Mouse (Mus musculus): ENCODE measurements at regions not wholly inside any gene's neighbourhood (a gene's known extent, or its start where the extent isn't known, plus 50 kb on each side); places are given as distances from the start of the nearest gene placed in this dataset.

GRCm38 (mm10) chr1:88813200-88813599 is 111.2 kb upstream of the Arl4c start:
- H3K9ac ChIP-seq, result no peak overlapping the region
- H3K4me3 ChIP-seq, result no peak overlapping the region
- no peaks in the 10 kb centered on the region for H3K9me3 ChIP-seq (replicated peaks)
- no peaks in the 10 kb centered on the region; the same call in 1 of the 2 replicates for H3K27me3 ChIP-seq
- ATAC-seq (ENCODE audit: low FRiP score), result peak; percentile 78
- H3K4me1 ChIP-seq, result peaks cover 14% of the 10 kb centered on the region
- peak overlapping the region; percentile 58 for H3K27ac ChIP-seq
- H3K4me2 ChIP-seq (replicated peaks), result no peak overlapping the region
- WGBS, result 39% methylated on average over 7 of the region's 7 CpGs
- no peaks in the 10 kb centered on the region for H3K36me3 ChIP-seq

DNA sequence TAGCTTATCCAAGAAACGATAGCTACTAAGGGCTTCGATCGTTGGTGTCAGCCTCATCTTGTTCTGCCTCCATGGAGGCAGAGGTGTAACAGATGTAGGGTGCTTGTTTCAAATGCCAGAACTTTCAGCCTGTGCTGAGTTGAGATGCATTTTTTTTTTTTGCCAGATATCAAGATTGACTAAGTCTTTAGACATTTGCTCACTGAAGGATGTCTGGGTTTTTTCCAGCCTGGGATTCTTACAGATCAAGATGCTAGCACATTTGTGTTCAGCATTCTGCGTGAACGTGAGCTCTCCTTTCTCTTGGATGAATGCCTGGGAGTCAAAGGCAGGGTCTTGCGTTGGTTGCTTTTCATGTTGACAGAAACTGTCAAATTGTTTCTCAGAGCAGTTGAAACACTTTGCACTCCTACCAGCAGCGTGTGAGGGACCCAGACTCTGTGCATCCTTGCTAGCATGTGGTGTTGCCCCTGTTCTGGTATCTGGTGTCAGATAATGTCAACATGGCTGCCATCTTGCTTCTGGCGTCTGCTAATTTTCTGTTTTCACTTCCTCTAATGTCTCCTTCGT is 114.4 kb upstream of the Arl4c start:
- 88% methylated on average over 9 of the region's 9 CpGs for WGBS
- no peak overlapping the region for H3K4me3 ChIP-seq

GRCm38 (mm10) chr1:88825215-88825614 is 123.2 kb upstream of the Arl4c start:
- Histone ChIP-seq H3K9ac (no peak overlapping the region), H3K4me2 (replicated peaks) (no peak overlapping the region), H3K36me3 (no peaks in the 10 kb centered on the region), H3K27ac (no peak overlapping the region), H3K4me3 (no peak overlapping the region), H3K9me3 (replicated peaks) (no peaks in the 10 kb centered on the region), H3K4me1 (no peaks in the 10 kb centered on the region), H3K27me3 (no peaks in the 10 kb centered on the region)
- no peak for ATAC-seq (ENCODE audit: low FRiP score)
- WGBS, result 91% methylated on average over 4 of the region's 4 CpGs

More for the DNA sequence above, 114.4 kb upstream of the Arl4c start:
- H3K27me3 ChIP-seq, result no peaks in the 10 kb centered on the region; the same call in 1 of the 2 replicates
- no peak overlapping the region for H3K4me2 ChIP-seq (replicated peaks)
- H3K36me3 ChIP-seq, result no peaks in the 10 kb centered on the region
- no peak for ATAC-seq (ENCODE audit: low FRiP score)
- H3K4me1 ChIP-seq, result peaks cover 14% of the 10 kb centered on the region
- no peak overlapping the region for H3K27ac ChIP-seq
- no peak overlapping the region for H3K9ac ChIP-seq
- H3K9me3 ChIP-seq (replicated peaks), result no peaks in the 10 kb centered on the region

DNA sequence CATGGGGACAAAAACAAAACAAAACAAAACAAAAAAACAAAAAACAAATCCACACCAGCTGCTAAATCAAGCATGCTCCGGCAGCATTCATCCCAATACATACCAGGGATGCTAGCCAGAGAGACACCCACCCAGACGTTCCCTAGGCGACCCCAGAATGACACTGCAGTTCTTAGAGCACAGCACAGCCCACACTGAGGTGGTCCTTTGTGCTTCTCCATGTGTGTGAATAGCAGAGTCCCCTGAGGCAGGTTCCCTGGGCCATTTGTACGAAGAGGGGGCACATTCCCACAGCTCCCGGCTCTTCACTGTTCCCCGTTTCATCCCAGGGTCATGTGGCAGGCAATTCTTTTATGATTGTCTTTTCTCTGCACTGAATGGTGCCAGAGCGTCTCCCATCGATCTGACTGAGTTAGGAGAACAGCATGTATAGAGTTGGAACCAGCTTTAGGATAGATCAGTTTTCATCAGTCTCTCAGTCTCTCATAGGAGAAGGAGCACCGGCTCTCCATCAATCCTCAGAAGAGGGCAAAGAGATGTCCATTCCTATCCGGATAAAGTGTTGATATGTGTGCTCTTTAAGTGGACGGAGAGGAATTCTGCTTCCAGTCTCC is 136.7 kb upstream of the Arl4c start:
- no peak overlapping the region; the same call in 1 of the 2 replicates for H3K4me2 ChIP-seq (replicated peaks)
- H3K9me3 ChIP-seq (replicated peaks), result no peaks in the 10 kb centered on the region
- ATAC-seq (ENCODE audit: low FRiP score), result peak; percentile 89
- 19% methylated on average over 11 of the region's 11 CpGs for WGBS
- H3K4me3 ChIP-seq, result no peak overlapping the region
- H3K9ac ChIP-seq, result no peak overlapping the region
- H3K4me1 ChIP-seq, result peaks cover 23% of the 10 kb centered on the region
- no peaks in the 10 kb centered on the region for H3K36me3 ChIP-seq
- peak overlapping the region; percentile 88 for H3K27ac ChIP-seq
- H3K27me3 ChIP-seq, result no peaks in the 10 kb centered on the region

- Histone ChIP-seq H3K9ac (no peak overlapping the region), H3K36me3 (no peaks in the 10 kb centered on the region), H3K27me3 (no peaks in the 10 kb centered on the region), H3K4me1 (peaks cover 23% of the 10 kb centered on the region), H3K4me2 (replicated peaks) (no peak overlapping the region), H3K9me3 (replicated peaks) (no peaks in the 10 kb centered on the region), H3K27ac (peak overlapping the region; percentile 88), H3K4me3 (no peak overlapping the region)
- 0 out of 2 replicates have a peak, but pooled peaks have one; percentile 15 for ATAC-seq (ENCODE audit: low FRiP score)
- WGBS, result 10% methylated on average over 3 of the region's 3 CpGs
These were observed 137.5 kb upstream of the Arl4c start for GRCm38 (mm10) chr1:88839407-88839976.

DNA sequence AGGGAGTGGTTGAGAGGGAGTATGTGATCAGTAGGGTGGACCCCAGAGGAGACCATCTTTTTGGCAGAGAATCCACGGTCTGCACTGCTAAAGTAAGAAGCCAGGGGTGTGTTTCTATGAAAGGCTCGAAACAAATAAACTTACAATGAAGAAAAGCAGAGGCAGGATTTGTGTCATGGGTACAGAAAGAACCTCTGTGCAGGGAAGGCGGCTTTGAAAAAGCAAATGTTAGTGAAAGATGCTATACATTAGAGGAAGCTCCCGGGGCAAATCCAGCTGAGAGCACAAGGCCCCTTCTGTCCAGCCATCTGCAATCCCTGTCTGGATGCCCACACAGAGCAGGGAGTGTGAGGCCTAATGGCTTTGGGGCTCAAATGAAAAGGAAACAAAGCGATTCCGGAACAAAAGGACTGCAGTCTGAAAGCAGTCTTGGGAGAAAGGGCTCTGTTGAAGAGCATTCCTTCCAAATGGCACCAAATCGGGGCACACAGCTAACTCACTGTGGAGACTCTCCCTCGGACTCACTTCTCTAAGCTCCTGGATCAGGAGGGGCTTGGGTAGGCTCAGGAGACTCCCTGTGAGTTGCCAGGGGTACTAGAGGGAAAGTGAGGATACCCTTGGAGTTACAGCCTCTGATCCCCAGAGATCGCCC is 138.1 kb upstream of the Arl4c start:
- Histone ChIP-seq H3K27ac (peak overlapping the region; percentile 88), H3K9ac (no peak overlapping the region), H3K27me3 (no peaks in the 10 kb centered on the region), H3K36me3 (no peaks in the 10 kb centered on the region), H3K4me2 (replicated peaks) (no peak overlapping the region), H3K9me3 (replicated peaks) (no peaks in the 10 kb centered on the region), H3K4me3 (no peak overlapping the region), H3K4me1 (peaks cover 23% of the 10 kb centered on the region)
- ATAC-seq (ENCODE audit: low FRiP score), result peak; percentile 89
- WGBS, result 16% methylated on average over 9 of the region's 9 CpGs

- Histone ChIP-seq H3K36me3 (no peaks in the 10 kb centered on the region), H3K4me1 (peaks cover 23% of the 10 kb centered on the region), H3K4me2 (replicated peaks) (no peak overlapping the region), H3K27ac (peak overlapping the region; percentile 88), H3K27me3 (no peaks in the 10 kb centered on the region), H3K4me3 (no peak overlapping the region), H3K9me3 (replicated peaks) (no peaks in the 10 kb centered on the region), H3K9ac (no peak overlapping the region)
- 69% methylated on average over 8 of the region's 9 CpGs for WGBS
- no peak for ATAC-seq (ENCODE audit: low FRiP score)
These were observed 139.1 kb upstream of the Arl4c start for GRCm38 (mm10) chr1:88840991-88841592.

DNA sequence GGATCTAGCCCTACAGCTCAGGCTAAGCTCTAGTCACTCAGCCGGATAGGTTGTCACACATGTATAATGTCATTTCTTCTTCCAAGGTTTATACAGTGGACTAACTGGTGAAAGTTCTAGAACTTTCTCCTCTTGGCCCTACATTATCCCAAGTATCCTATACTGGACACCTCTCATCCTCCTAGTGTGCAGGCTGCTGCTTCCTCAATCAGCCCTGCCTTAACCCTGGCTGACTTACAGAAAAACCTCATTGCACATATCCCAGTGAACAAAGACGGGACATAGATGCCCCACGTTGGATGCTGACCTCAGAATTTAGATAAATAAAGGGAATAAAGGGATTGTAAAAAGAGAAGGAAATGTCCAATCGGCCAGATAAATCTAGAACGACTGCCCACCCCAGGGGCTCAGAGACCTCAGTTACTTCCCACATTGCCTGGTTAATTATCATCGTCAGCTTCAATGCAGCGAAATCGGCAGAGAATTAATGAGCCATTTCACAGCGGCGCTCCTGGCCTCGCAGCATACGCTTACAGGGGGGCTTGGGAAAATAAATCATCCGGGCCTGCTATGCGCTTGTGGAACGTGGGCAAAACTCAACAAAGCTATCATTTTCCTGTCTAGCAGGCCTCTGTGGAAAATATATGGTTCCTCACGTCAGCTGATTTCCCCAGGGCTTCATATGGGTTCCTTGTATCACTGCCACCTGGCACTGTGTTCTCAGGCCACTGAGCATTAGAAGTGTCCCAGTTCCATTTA is 145.5 kb upstream of the Arl4c start:
- H3K9me3 ChIP-seq (replicated peaks), result no peaks in the 10 kb centered on the region
- no peak overlapping the region for H3K4me2 ChIP-seq (replicated peaks)
- no peaks in the 10 kb centered on the region for H3K36me3 ChIP-seq
- no peak overlapping the region for H3K4me3 ChIP-seq
- H3K9ac ChIP-seq, result no peak overlapping the region
- WGBS, result 36% methylated on average over 16 of the region's 16 CpGs
- H3K27me3 ChIP-seq, result no peaks in the 10 kb centered on the region
- peak overlapping the region; percentile 85 for H3K27ac ChIP-seq
- peaks cover 20% of the 10 kb centered on the region for H3K4me1 ChIP-seq
- peak; percentile 88 for ATAC-seq (ENCODE audit: low FRiP score)

DNA sequence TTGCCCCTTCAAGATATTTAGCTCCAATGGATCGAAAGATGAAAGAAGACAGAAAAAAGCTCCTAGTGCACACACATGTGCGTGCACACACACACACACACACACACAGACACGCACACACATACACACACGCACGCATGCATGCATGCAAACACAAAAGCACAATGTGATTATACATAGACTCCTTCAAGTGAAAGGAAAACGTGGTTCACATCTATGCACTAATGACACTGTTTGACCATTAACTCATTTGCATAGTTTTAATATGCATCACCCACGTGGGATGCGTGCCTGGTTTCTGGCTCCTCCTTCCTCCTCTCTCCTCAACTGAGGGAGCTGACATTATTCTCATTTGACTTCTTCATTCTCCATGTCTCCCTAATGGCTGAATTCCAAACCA is 146.2 kb upstream of the Arl4c start:
- 64% methylated on average over 8 of the region's 8 CpGs for WGBS

GRCm38 (mm10) chr1:88849421-88849820 is 147.4 kb upstream of the Arl4c start:
- Histone ChIP-seq H3K4me1 (peaks cover 20% of the 10 kb centered on the region), H3K4me3 (no peak overlapping the region), H3K36me3 (no peaks in the 10 kb centered on the region), H3K27ac (no peak overlapping the region), H3K4me2 (replicated peaks) (no peak overlapping the region), H3K9ac (no peak overlapping the region), H3K9me3 (replicated peaks) (no peaks in the 10 kb centered on the region), H3K27me3 (no peaks in the 10 kb centered on the region)
- ATAC-seq (ENCODE audit: low FRiP score), result no peak
- 88% methylated on average over 5 of the region's 5 CpGs for WGBS

More for the DNA sequence above, 146.2 kb upstream of the Arl4c start:
- Histone ChIP-seq H3K36me3 (no peaks in the 10 kb centered on the region), H3K9me3 (replicated peaks) (no peaks in the 10 kb centered on the region), H3K4me2 (replicated peaks) (no peak overlapping the region), H3K4me1 (peaks cover 20% of the 10 kb centered on the region), H3K9ac (no peak overlapping the region), H3K27me3 (no peaks in the 10 kb centered on the region), H3K4me3 (no peak overlapping the region), H3K27ac (peak overlapping the region; percentile 85)
- ATAC-seq (ENCODE audit: low FRiP score), result peak; percentile 74

- WGBS, result 81% methylated on average over 5 of the region's 5 CpGs
- Histone ChIP-seq H3K27me3 (no peaks in the 10 kb centered on the region), H3K36me3 (no peaks in the 10 kb centered on the region), H3K27ac (no peak overlapping the region), H3K9me3 (replicated peaks) (no peaks in the 10 kb centered on the region), H3K4me3 (no peak overlapping the region), H3K9ac (no peak overlapping the region), H3K4me2 (replicated peaks) (no peak overlapping the region), H3K4me1 (peaks cover 18% of the 10 kb centered on the region)
- ATAC-seq (ENCODE audit: low FRiP score), result no peak
These were observed 149.9 kb upstream of the Arl4c start for GRCm38 (mm10) chr1:88851931-88852330.

Measured in hindbrain, embryonic 12.5 days (tissue).